Mouse (Mus musculus) liver, adult 10 weeks (tissue): ENCODE data around the gene Atp6v0e. TPM values are rescaled to one million over a fixed set of nuclear protein-coding genes. Genes with fewer than 3 reads are reported as not detected.

ENCODE experiments used
- polyA plus RNA-seq: library from polyadenylated mRNA; stranded (reverse); fragments of 350-450 nt; fragmentation: Illumina TruSeq; extraction: RNeasy Lipid Tissue Mini Kit (QIAGEN cat#74804); gene quantifications from one replicate; pipeline ENCODE4 v1.2.3, GENCODE M21; 2014; ENCODE audit warnings: low read depth, low replicate concordance

Gene Atp6v0e
- polyA plus RNA-seq = 27.1 TPM

GRCm38 (mm10) chr17:26662978-26663683 lies at the start of gene Atp6v0e:
Atp6v0e (plus strand) TSS chr17:26663231.

DNA sequence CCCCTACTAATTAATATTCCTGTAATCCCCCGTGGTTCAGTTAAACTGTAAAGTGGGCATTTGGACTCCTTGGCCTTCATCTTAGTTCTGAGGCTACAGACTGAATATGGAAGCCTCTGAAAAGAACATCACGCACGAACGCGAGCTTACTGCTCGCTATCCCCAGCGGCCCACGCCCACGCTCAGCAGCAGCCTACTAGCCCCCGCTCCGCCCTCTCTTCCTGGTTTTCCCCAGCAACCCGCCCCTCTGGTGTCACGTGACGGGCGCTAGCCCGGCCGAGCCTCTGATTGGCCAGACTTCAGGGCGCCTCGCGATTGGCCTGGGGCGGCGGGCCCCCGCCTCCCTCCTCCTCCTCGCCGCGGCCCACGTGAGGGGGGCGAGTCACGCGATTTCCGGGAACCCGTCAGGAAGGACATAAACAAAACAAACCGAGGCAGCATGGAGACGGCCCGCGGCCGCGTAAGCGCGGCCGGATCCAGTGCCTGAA lies 52.3 kb downstream of the Atp6v0e start, which contains the start of gene Crebrf:
Crebrf (plus strand) TSS at position 380 of the 488 bp plus-strand sequence.

Other genes starting within 250 kb of the Atp6v0e start
- 0.11 TPM for gene Neurl1b, start 248.4 kb upstream of the Atp6v0e start, polyA plus RNA-seq
- gene Ergic1, start 101.7 kb upstream of the Atp6v0e start, polyA plus RNA-seq = 32.7 TPM
- gene Dusp1, start 101.1 kb upstream of the Atp6v0e start, polyA plus RNA-seq = 82.2 TPM
- 19.5 TPM for gene Crebrf, start 52.4 kb downstream of the Atp6v0e start, polyA plus RNA-seq
- gene Bnip1, start 117.8 kb downstream of the Atp6v0e start, polyA plus RNA-seq = 15.7 TPM
- not detected for gene Nkx2-5, start 181.8 kb downstream of the Atp6v0e start, polyA plus RNA-seq